In genomic region chr1:133855274-133856017, GRCm38 (mm10) we compare ENCODE assay signal across 9 mouse cellular contexts. TPM values are rescaled to one million over a fixed set of nuclear protein-coding genes. Genes with fewer than 3 reads are reported as not detected.
DNase-seq lines count a peak whose midpoint lies in the region; ATAC-seq lines count a peak whose summit lies in the region.
"Had no signal": no experiment of that assay in that cellular context is flagged by ENCODE, and none has a peak within 500 bp of the region (broad histone marks: within the 10 kb centered on the region; RNA-seq: fewer than 3 reads in every experiment).

No protein-coding gene starts in this region.

- no peak for ATAC-seq in neural tube, embryonic 11.5 days (ENCODE audit: insufficient read depth, low FRiP score, low TSS enrichment)

- peak; percentile 23 for DNase-seq in adrenal gland, adult 2 months
- DNase-seq in adrenal gland, adult 18-20 months (ENCODE audit: low spot score in 2 of 2): no peak
- DNase-seq in urinary bladder, adult 18-20 months (ENCODE audit: low spot score in 2 of 2): peak; percentile 11 to 31
- no peak for DNase-seq in urinary bladder, postnatal 4 days (ENCODE audit: low spot score in 2 of 2)
- peak; percentile 16 to 22 for DNase-seq in heart, postnatal 36 days
- peak; percentile 60 to 74 for DNase-seq in left cerebral cortex, postnatal 36 days (ENCODE audit: low spot score in 2 of 2)
- peak; percentile 40 for DNase-seq in neural tube, embryonic 11.5 days (ENCODE audit: low spot score)
- DNase-seq in spleen, postnatal 10 days (ENCODE audit: low spot score in 2 of 2): no peak

- H3K4me2 ChIP-seq in neural tube, embryonic 11.5 days (ENCODE audit: low read depth): peak overlapping the region; percentile 36

- H3K27ac ChIP-seq in neural tube, embryonic 11.5 days (ENCODE audit: low read depth, low read length): no peak overlapping the region

- intact Hi-C loops in heart, postnatal 36 days (cut with DNase I): loop anchor here (2.0 kb wide), 2 partner anchors 35 to 55 kb away; partner anchors contain the start of gene Atp2b4
- intact Hi-C loops in left cerebral cortex, postnatal 36 days (cut with DNase I): no loop called here

- WGBS in neural tube, embryonic 11.5 days: 2% methylated on average over 15 of the region's 15 CpGs

- H3K36me3 ChIP-seq in neural tube, embryonic 11.5 days (ENCODE audit: control insufficient read depth, insufficient read depth, low read length): no peaks in the 10 kb centered on the region

- no peaks in the 10 kb centered on the region for H3K9me3 ChIP-seq in neural tube, embryonic 11.5 days (ENCODE audit: control insufficient read depth, low read length)

- peaks cover 23% of the 10 kb centered on the region for H3K4me1 ChIP-seq in neural tube, embryonic 11.5 days (ENCODE audit: control insufficient read depth, insufficient read depth, low read length)

- no peak overlapping the region for H3K9ac ChIP-seq in neural tube, embryonic 11.5 days (ENCODE audit: low read length)

- peak overlapping the region; percentile 4; the same call in 1 of the 2 replicates for H3K4me3 ChIP-seq in neural tube, embryonic 11.5 days (ENCODE audit: low read depth, low read length)

- peaks cover 2% of the 10 kb centered on the region; the same call in 1 of the 2 replicates for H3K27me3 ChIP-seq in neural tube, embryonic 11.5 days (ENCODE audit: control insufficient read depth, insufficient read depth, low read length)

RNA-seq across cellular contexts. Expression of gene Optc, which starts 52.4 kb away (rescaled TPM):
- 1 to 10 TPM in 1 of 2 experiments, under 1 TPM in 1; 0.98 to 1.0 TPM for total RNA-seq in adrenal gland, adult 2 months (2021)
- polyA plus RNA-seq in adrenal gland, adult 2 months (2012; rRNA removed): 0.83 and 1.3 TPM in 2 replicates
- 1 to 10 TPM; 1.0 to 1.4 TPM for total RNA-seq in adrenal gland, adult 18-20 months (2021)
- total RNA-seq in heart, postnatal 36 days (2021): under 1 TPM; 0.42 to 0.65 TPM
- total RNA-seq in left cerebral cortex, postnatal 36 days (2021): 1 to 10 TPM in 1 of 2 experiments, under 1 TPM in 1; 0.37 to 1.4 TPM
- 1.5 and 2.5 TPM in 2 replicates for polyA plus RNA-seq in neural tube, embryonic 11.5 days (2014; fragmentation: Nextera tagmentation; extraction: Ambion mirVana)
- total RNA-seq: common myeloid progenitor, adult 5-6 weeks had no signal

RNA-seq across cellular contexts. Expression of gene Atp2b4, which starts 54.6 kb away (rescaled TPM):
- 10 to 100 TPM; 24.9 to 39.7 TPM for total RNA-seq in adrenal gland, adult 2 months (2021)
- polyA plus RNA-seq in adrenal gland, adult 2 months (2012; rRNA removed): 4.2 and 4.5 TPM in 2 replicates
- total RNA-seq in adrenal gland, adult 18-20 months (2021): 10 to 100 TPM; 25.1 to 41.5 TPM
- total RNA-seq in heart, postnatal 36 days (2021): 10 to 100 TPM; 19.5 to 23.7 TPM
- 100 to 1,000 TPM; 224 to 248 TPM for total RNA-seq in left cerebral cortex, postnatal 36 days (2021)
- polyA plus RNA-seq in neural tube, embryonic 11.5 days (2014; fragmentation: Nextera tagmentation; extraction: Ambion mirVana): 9.6 and 10.3 TPM in 2 replicates

Comparison
In these comparisons a context has a peak if more than half of its experiments do, and no peak if none do; other contexts are left out.
1. DNase-seq: peak in adrenal gland, adult 2 months (single experiment), urinary bladder, adult 18-20 months (2 of 2), heart, postnatal 36 days (2 of 2), left cerebral cortex, postnatal 36 days (2 of 2) and neural tube, embryonic 11.5 days (single experiment); none in adrenal gland, adult 18-20 months (0 of 2), urinary bladder, postnatal 4 days (0 of 2) and spleen, postnatal 10 days (0 of 2).
2. RNA of gene Atp2b4, which starts 54.6 kb away (total RNA-seq): 224 to 248 TPM in left cerebral cortex, postnatal 36 days; 25.1 to 41.5 TPM in adrenal gland, adult 18-20 months, 24.9 to 39.7 TPM in adrenal gland, adult 2 months and 19.5 to 23.7 TPM in heart, postnatal 36 days; every median in the first group is over 4 times any median in the second.